Mouse (Mus musculus) bone marrow, adult 2 months (tissue): ENCODE data around the gene Aspscr1.

Experiments
- CTCF ChIP-seq: fragments of 200-500 bp; IDR thresholded peaks from 2 replicates; pipeline ENCODE4 v1.5.1; 2011; ENCODE audit warnings: low read length, control low read depth; ENCODE audit not compliant: control insufficient read depth, insufficient read depth
- POLR2A ChIP-seq: fragments of 200-500 bp; IDR thresholded peaks from 2 replicates; pipeline ENCODE4 v1.6.1; 2011; ENCODE audit warnings: low read depth, mild to moderate bottlenecking, control low read depth, low read length, borderline replicate concordance; ENCODE audit not compliant: control insufficient read depth

GRCm38 (mm10) chr11:120634810-120635209, 38.0 kb upstream of the Aspscr1 start:
- TF ChIP-seq POLR2A (no peak), CTCF (no peak)
